Mouse (Mus musculus) ES-E14 (cell line): ENCODE results near the gene Smoc1.

ENCODE experiments used
- HCFC1 ChIP-seq: IDR thresholded peaks from 2 replicates; pipeline ENCODE4 v1.6.1; 2012; ENCODE audit warnings: low read length, inconsistent platforms, borderline replicate concordance; ENCODE audit not compliant: insufficient read depth
- MAFK ChIP-seq: IDR thresholded peaks from 2 replicates; pipeline ENCODE4 v1.6.1; 2014; ENCODE audit warnings: mild to moderate bottlenecking, low read depth, low read length, inconsistent platforms; ENCODE audit not compliant: insufficient read depth

GRCm38 (mm10) chr12:80983695-80984094 is 42.9 kb upstream of the Smoc1 start:
- TF ChIP-seq MAFK (no peak), HCFC1 (no peak)
